Mouse (Mus musculus) inflammation-experienced regulatory T-cells, adult 6 months (primary cell): ENCODE measurements around the gene Sipa1l3. TPM values are rescaled to one million over a fixed set of nuclear protein-coding genes. Genes with fewer than 3 reads are reported as not detected.

Source experiments
- ATAC-seq: one replicate; pipeline ENCODE4 v1.8.0; 2017
- polyA plus RNA-seq, 3 experiments: library from polyadenylated mRNA; unstranded; fragments of 100-300 nt; shearing (Covaris generic); gene quantifications; one replicate each; pipeline ENCODE4 v1.2.1; 2017

Sipa1l3 gene
- polyA plus RNA-seq, 3 experiments from 2014 or later: 2.5 to 4.9 (median 4.1) TPM

- ATAC-seq: no peak
Observed at GRCm38 (mm10) chr7:29475005-29475404, 43.4 kb downstream of the Sipa1l3 start.

GRCm38 (mm10) chr7:29471309-29471708 is 47.1 kb downstream of the Sipa1l3 start:
- no peak for ATAC-seq

- no peak for ATAC-seq
Observed at GRCm38 (mm10) chr7:29469602-29470344, 48.7 kb downstream of the Sipa1l3 start.

GRCm38 (mm10) chr7:29468593-29468992 is 49.8 kb downstream of the Sipa1l3 start:
- ATAC-seq: no peak

- no peak for ATAC-seq
Observed at GRCm38 (mm10) chr7:29466585-29466984, 51.9 kb downstream of the Sipa1l3 start.

GRCm38 (mm10) chr7:29465736-29466135 is 52.7 kb downstream of the Sipa1l3 start:
- no peak for ATAC-seq

- ATAC-seq: no peak
Observed at GRCm38 (mm10) chr7:29462820-29463219, 55.6 kb downstream of the Sipa1l3 start.

- no peak for ATAC-seq
Observed at GRCm38 (mm10) chr7:29462178-29462577, 56.3 kb downstream of the Sipa1l3 start.

GRCm38 (mm10) chr7:29461557-29461956 is 56.9 kb downstream of the Sipa1l3 start:
- ATAC-seq: no peak

- no peak for ATAC-seq
Observed at GRCm38 (mm10) chr7:29458889-29459740, 59.3 kb downstream of the Sipa1l3 start.

GRCm38 (mm10) chr7:29457772-29458171 is 60.7 kb downstream of the Sipa1l3 start:
- no peak for ATAC-seq

- ATAC-seq: no peak
Observed at GRCm38 (mm10) chr7:29456716-29457115, 61.7 kb downstream of the Sipa1l3 start.

- ATAC-seq: no peak
Observed at GRCm38 (mm10) chr7:29455591-29455990, 62.9 kb downstream of the Sipa1l3 start.

GRCm38 (mm10) chr7:29454965-29455364 is 63.5 kb downstream of the Sipa1l3 start:
- ATAC-seq: no peak

GRCm38 (mm10) chr7:29452991-29453741 is 65.3 kb downstream of the Sipa1l3 start:
- no peak for ATAC-seq

- no peak for ATAC-seq
Observed at GRCm38 (mm10) chr7:29452381-29452780, 66.1 kb downstream of the Sipa1l3 start.

- no peak for ATAC-seq
Observed at GRCm38 (mm10) chr7:29450175-29450574, 68.3 kb downstream of the Sipa1l3 start.

- ATAC-seq: no peak
Observed at GRCm38 (mm10) chr7:29448830-29449229, 69.6 kb downstream of the Sipa1l3 start.

- ATAC-seq: no peak
Observed at GRCm38 (mm10) chr7:29447147-29447829, 71.2 kb downstream of the Sipa1l3 start.

GRCm38 (mm10) chr7:29446156-29446555 is 72.3 kb downstream of the Sipa1l3 start:
- ATAC-seq: no peak

GRCm38 (mm10) chr7:29444527-29444926 is 73.9 kb downstream of the Sipa1l3 start:
- no peak for ATAC-seq

GRCm38 (mm10) chr7:29444070-29444469 is 74.4 kb downstream of the Sipa1l3 start:
- ATAC-seq: no peak
